Mouse (Mus musculus) olfactory bulb, adult 2 months (tissue): ENCODE results near the gene Ppp1r14b.

Experiments
- CTCF ChIP-seq: fragments of 200-500 bp; IDR thresholded peaks from 2 replicates; pipeline ENCODE4 v1.5.1; 2012; ENCODE audit warnings: low read depth, mild to moderate bottlenecking, low read length, moderate library complexity; ENCODE audit not compliant: insufficient read depth
- POLR2A ChIP-seq: fragments of 200-500 bp; IDR thresholded peaks from 2 replicates; pipeline ENCODE4 v1.6.1; 2012; ENCODE audit warnings: mild to moderate bottlenecking, low read depth, low read length, moderate library complexity; ENCODE audit not compliant: insufficient read depth

GRCm38 (mm10) chr19:6987904-6988285 is 13.1 kb downstream of the Ppp1r14b start:
- TF ChIP-seq POLR2A = no peak
- no peak for TF ChIP-seq CTCF
